Mouse (Mus musculus): Measurements from ENCODE around the gene Man1c1. TPM values are rescaled to one million over a fixed set of nuclear protein-coding genes. Genes with fewer than 3 reads are reported as not detected.
A peak's percentile ranks its signal among the peaks of the same experiment; 100 is the strongest.

Man1c1 gene
- total RNA-seq, 2 experiments from 2014 or later, result 18.5 to 24.7 TPM

DNA sequence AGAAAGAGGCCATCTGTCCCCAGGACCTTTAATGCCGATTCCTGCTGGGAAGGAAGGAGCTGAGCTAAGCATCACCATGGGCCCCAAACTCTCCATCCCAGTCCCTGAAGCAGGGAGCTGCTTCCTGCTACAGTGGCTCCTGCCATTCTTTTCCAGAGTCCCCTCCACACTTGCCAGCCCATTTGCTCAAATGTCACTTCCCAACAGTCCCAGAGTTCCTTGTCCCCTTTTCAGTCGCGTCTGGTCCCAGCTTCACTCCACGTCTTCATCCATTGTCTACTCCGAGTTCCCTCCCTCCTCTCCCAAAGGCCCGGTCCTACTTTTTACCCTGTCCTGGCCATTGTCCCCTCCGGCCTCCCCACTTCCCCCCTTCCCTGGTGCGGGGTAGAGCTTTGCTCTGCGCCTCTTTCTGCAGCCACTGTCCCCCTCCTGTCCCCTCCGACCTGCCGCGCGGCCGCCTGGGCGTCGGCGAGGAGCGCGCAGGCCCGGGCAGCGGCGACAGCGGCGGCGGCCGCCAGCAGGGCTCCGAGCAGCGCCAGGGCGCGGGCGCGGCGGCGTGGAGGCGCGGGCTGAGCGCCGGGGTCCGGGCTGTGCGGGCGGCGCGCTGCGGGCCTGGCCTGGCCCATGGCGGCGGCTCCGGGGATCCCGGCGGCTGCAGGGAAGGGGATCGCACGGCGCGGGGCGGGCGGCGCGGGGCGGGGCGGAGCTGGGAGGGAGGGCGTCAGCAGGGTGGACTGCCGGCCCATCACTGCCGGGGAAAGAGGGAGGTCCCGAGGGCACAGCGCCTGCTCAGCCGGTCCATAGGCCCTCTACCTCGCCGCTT, 152.4 kb downstream of the Man1c1 start, which contains the start of gene Selenon:
Selenon (minus strand) TSS at position 673 of the 823 bp plus-strand sequence.
- peak; percentile 86 to 91 for DNase-seq

DNA sequence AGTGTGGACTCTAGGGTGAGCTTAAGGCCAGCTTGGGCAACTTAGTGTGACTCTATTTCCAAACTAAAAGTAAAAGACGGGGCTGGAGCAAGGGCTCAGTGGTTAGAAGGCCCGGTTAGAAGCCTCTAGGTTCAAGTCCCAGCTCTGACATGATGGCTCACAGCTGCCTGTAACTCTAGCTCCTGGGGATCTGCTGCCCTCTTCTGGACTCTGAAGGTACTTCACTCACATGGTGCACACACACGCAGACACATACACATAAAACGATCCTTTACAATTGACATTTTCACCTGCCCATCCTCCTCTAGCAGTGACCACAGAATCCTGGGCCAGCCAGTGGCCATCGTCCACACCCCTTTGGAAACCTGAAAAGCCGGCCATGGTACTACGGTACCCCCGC, 154.2 kb downstream of the Man1c1 start:
- DNase-seq, result no peak

GRCm38 (mm10) chr4:134548169-134548938, 155.7 kb downstream of the Man1c1 start:
- no peak for DNase-seq

DNA sequence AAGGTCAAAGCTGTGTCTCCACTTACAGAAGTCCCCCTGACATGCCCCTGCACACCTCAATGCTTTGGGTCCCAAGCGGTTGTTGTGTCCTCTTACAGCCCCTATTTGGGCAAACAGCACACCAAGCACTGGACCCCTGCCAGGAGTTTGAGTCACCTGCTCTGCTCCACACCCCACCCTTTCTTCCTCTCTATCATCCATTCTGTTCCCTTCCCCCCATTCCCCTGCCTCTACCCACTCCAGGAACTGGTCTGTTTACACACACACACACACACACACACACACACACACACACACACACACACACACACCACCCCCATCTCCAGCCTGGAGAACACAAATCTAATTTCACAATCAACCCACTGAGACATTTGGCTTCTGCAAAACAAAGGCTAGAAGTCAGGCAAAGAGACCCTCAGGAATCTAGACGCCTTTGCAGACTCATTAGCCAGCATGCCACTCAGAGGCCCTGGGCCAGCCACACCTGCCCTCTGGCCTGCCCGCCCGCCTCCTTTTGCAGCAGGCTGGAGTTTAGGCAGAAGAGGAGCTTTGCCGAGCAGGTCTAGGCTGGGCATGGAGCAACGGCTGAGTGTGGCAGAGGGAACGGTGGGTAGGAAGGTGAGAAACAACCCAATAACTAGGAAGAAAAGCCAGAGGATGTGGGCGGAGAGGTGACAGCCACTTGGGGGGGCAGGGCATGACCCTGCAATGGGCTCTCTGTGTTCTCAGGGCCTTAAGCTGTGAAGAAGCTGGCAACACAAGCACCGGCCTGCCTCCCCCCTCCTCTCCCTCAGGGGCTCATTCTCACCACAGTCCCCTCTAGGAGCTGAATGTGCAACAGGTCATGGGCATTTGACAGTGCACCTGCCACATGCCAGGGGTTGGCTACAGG, 157.0 kb downstream of the Man1c1 start:
- peak; percentile 55 to 67 for DNase-seq

DNA sequence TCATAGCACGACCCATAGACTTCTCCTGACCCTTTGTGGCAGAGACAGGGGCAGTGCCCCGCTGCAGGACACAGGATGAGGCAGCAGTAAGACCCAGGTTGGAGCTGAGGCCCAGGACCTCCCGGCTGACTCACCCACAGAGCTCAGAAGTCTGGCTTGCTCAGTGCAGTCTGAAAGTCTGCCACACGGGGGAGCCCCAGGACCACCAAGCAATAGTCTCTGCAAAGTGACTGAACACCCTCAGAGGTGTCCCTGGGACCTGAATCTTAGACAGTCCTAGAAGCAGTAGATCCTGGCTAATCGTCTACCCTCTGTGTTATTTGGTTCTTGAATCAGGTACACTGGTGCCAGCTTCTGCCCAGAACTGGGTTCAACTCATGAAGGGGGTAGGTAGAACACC, 160.8 kb downstream of the Man1c1 start:
- DNase-seq, result peak; percentile 94 to 96

GRCm38 (mm10) chr4:134542726-134543125, 161.4 kb downstream of the Man1c1 start:
- DNase-seq, result no peak

DNA sequence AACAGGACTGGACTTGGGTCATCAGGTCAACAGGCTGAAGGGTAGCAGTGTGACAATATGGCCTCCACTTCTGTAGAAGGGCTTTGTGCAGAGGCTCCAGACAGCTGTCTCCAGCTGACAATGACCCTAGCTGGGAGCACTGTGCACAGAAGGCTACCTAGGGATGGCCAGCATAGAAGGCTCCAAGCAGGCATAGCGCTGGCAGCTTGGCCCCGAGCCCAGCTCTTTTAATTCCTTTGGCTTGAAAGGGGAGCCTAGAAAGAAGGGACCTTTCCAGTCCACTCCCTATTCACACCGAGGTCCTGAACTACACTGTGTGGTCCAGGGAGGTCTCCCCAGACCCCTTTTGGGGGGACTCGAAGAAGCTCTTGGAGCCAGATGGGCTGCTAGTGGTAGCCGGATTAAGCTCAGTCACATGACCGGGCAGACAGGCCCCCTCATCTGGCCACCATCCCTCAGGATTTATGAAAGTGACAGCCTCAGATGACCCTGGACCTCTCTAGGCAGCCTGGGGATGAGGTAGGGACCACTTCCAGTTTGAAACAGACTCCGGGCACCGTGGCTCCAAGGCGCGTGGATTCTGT, 165.0 kb downstream of the Man1c1 start:
- no peak for DNase-seq

DNA sequence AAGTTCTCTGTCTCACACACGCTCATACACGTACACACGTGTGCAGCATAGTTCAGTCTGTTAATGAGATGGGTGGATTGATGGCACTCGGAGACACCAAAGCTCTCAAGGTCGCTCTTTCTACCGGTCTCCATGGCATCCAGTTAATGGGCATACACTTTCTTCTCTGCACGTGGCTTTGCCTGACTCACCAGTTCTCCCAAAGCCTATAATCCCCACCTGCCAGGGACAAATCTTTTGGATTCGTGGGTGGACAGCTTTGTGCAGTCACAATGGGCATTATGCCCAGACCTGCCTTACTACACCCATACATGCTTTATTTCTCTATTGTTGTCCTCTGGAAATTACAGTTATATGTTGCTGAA, 168.3 kb downstream of the Man1c1 start:
- peak; percentile 60 to 63 for DNase-seq

DNA sequence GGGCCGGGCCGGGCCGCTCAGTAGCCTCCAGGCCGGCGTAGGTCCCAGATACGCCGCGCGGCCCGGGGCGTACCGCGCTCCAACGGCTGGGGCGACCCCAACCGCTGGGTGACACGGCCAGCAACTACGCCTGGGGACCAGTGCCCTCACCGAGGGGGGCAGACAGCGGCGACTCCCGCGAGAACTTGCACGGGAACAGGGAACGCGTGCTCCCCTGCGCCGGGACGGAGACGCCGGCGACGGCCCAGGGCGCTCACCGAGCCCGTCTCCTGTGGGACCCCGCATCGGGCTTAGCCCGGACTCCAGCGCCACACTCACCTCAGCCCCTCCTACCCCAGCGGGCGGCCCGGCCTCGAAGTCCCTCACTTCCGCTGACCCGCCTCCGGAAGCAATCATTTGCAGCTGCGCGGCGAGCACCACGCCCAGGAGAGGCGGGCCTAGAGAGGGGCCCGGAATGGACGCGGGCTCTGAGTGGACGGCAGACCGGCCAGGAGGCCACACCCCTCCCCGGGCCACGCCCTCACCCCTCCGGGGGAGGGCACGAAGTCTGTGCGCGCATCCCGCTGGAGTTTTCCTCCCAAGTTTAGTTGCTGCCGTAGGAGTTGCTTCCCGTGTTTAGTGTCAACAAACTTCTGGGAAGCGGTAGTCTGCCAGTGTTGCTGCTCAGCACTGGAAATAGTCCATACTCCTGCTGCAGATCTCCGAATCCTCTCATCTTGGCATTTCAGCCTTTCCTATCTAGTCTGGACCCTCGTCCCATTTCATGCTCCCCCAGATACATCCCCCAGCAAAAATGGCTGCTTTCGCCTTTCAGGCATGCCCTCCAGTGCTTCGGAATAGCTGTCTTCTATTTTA, 168.9 kb downstream of the Man1c1 start, which contains the start of gene Mtfr1l:
Mtfr1l (minus strand) TSS at position 456 of the 855 bp plus-strand sequence.
- peak; percentile 99 to 100 for DNase-seq

- peak; percentile 85 to 92 for DNase-seq
Measured at GRCm38 (mm10) chr4:134534124-134534886, 169.8 kb downstream of the Man1c1 start.

DNA sequence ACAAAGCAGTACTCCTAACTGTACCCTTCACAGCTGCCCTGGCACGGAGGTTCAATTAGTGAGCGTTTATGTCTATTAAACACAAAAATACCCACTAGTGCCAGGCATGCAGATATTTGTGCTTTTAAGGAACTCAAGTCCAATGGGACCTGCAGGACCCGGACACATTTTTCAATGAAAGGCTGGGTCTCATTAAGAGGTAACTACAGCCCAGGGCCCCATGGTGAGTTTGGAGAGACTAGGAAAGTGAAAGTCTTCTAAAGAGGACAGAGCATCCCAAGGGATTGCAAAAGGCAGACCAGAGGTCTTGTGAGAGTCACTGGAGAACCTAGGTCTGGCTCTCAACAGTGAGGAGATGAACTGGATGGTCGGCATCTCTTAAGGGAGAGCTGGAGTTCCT, 170.7 kb downstream of the Man1c1 start:
- DNase-seq, result no peak

GRCm38 (mm10) chr4:134532928-134533327, 171.2 kb downstream of the Man1c1 start:
- DNase-seq, result no peak

GRCm38 (mm10) chr4:134526220-134526619, 177.9 kb downstream of the Man1c1 start:
- DNase-seq, result no peak

- DNase-seq, result no peak
Measured at GRCm38 (mm10) chr4:134525806-134526205, 178.3 kb downstream of the Man1c1 start.

- DNase-seq, result peak; percentile 58 to 63
Measured at GRCm38 (mm10) chr4:134523447-134523846, 180.6 kb downstream of the Man1c1 start.

GRCm38 (mm10) chr4:134519281-134519680, 184.8 kb downstream of the Man1c1 start:
- DNase-seq, result no peak

DNA sequence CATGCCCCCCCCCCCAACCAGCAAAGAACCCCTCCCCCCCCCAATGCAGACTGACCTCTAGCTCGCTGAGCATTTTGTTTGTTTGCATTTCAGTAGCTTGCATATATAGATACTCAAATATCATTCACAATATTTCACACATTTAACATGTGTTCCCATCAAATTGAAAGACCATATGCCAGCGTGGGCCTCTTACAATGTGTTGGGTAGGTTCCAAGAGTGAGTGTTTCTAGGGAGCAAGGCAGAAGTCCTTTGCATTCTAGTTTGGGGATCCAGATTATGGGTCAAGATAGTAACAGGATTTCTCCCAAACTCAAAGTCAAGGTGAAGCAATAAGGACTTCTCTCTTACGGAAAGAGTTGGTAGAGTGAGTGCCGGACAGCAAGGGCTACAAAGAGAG, 185.5 kb downstream of the Man1c1 start:
- no peak for DNase-seq

- no peak for DNase-seq
Measured at GRCm38 (mm10) chr4:134517719-134518118, 186.4 kb downstream of the Man1c1 start.

DNA sequence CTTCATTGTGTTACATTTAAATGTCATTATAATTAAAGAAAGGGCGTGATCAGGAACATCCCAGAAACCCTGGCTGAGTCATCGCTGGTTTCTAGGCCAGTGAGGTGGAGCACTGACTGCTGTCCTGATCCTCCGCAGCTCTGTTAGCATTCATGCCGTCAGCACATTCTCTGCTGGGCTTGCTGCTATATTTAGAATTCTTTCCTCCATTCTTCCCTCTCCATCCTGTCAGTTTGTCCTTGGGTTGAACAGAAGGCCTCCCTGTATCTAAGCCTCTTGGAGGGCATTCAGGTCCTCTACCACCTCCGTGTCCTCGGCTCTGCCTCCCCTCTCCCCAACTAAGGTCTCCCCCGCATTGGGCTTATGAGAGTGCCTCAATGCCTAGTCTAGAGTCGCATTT, 187.1 kb downstream of the Man1c1 start:
- DNase-seq, result peak; percentile 77 to 84

- DNase-seq, result no peak
Measured at GRCm38 (mm10) chr4:134515614-134516013, 188.5 kb downstream of the Man1c1 start.

Data from adrenal gland, postnatal 36 days (tissue).